Mouse (Mus musculus) embryo, embryonic 11 days (tissue): Measurements from ENCODE around the gene Calm2.

Experiments used
- DNase-seq: peaks from one replicate; pipeline ENCODE4 v3.0.0-alpha.2; 2015

The Calm2 gene

DNA sequence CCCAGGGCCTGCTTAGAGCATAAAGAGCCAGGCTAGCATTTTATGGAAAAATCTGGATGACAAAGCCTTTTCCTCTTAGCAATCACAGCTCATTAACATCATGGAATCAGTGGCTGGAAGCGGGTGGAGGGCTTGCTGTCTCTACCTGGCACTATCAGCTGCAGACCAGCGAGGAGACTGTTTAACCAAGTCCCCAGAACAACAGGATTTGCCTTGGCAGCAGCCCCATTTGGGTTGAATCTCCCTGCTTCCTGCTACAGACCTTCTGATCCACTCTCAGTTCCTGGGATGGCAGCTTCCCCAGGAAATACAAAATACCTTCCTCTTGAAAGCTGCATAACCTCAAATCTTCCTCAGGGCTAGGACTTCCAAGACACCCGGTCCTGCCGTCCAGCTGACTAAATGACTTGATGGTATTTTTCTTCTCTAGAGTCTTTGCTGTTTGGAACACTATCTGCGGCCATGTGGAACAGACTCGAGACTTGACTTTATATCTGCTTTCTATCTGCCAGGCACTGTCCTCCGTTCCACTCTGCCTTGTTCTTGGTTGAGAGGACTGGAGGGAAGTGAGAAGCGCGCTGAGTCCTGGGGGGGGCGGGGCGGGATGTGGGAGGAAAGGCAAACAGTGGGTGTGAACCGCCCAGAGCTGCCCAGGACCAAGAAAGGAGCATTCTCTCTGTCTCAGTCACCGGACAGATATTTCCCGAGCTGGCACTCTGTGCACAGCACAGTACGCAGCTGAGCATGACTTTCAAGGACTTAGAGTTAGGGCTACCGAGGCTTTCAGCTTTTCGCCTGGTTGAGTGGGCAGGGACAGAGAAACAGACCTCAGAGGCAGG, 12.4 kb upstream of the Calm2 start:
- peak; percentile 42 for DNase-seq

DNA sequence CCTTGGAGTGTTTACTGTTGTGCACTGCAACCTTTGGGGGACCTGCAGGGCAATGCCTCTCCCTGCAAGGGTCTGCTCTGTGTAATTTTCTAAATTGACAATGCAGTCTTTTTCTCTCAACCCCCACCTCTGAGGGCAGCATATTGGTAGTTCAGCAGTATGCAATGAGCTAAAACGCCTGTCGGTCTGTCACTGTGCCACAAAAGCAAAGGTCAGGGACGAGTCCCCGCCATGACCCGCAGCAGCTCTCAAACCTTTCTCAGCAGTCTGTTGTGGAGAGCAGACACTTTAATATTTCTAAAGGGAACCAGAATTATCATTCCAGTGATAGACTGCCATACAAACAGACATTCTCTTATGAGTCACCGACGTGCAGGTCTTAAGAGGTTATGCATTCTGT, 11.2 kb upstream of the Calm2 start:
- peak; percentile 17 for DNase-seq

DNA sequence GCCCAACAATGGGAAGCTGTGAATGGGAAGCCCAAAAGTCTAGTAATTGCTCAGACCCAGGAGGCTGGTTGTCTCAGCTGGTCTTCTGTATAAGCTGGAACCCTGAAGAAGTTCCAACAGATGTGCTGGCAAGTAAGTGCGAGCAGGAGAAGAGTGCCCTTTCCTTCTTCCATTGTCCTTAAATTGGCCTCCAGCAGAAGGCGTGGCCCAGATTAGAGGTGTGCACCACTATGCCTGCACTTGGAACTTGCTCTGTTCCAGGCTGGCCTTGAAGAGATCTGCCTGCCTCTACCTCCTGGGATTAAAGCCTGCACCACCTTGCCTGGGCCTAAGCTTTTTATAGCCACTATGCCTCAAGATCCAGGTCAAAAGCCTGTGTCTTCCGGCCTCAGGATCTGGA, 7.4 kb upstream of the Calm2 start:
- DNase-seq, result no peak

DNA sequence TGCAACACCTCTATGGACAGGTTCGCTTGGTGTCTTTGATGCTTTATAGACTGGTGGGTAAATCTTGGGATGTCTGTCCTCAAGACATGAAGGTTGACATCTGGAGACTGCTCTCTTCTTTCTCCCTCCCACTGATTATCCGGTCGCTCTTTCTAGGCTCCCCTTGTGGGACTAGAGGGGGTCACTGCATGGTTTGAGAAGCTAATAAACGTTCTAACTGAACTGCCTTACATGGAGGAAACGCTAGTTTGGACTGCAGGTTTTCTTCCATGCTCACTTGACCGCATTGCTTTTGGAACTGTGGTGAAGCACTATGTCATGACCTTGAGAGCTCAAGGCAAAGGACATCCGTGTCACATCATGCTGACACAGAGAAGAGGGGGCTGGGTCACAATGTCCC, 6.6 kb upstream of the Calm2 start:
- no peak for DNase-seq

DNA sequence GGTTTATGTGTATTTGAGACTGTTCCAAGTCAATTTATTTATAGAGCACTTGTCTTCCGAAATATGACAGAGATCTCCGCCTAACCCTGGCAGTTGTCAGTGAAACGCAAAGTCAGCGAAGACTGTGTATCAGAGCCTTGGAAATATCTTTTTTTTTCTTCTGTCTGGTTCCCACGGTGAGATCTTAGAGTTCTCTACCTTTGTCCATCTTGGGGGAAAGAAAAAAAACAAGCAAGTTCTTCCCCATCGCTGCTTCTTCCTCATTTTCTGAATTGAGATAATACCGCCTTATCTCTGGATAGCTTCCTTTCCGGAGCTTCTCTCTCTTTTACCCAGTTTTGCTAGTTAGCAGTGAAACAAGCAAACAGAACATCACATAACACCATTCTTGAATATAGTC, 2.1 kb upstream of the Calm2 start:
- DNase-seq, result no peak

DNA sequence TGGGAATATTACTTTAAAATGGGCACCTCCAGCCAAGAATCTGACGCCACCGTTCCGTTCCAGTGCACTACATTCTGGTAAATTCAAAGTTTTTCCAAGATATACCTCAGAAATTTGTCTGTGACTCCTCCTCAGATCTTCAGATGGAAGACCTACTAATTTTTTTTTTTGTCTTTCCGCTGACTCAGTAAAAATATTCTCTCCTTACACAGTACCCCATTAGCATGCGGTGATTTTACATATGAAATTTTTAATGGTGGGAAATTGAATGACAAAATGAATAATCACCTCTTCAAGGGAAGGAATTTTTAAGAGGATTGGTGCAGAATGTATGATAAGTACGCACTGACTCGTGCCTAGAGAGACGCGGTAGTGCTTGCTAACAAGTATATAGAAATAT, 1.6 kb upstream of the Calm2 start:
- DNase-seq, result no peak

DNA sequence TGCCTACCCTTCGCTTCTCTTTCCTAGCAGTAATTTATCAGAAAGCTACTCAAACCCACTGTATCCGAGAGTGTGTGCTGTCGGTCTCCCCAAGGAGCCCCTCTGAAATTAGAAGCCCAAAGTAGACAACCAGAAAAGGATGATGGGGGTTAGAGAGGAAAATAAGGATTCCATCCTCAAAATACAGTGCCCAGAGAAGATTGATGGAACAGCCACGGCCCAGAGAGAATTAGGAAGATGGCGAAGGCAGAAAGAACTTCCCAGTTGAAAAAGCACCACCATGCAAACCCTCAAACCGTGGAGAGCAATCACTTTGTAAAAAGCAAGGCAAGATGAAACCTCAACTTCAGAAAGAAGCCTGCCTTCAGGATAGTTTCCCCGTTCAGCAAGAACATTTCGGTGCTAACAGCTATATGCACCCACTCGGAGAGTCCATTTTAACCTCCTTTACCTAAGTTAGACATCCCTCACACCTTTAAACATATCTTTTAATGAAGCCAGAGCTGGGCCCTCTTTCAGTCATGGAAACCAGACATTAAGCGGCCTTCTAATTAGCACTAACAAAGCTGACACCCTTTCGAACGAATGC, 971 bp upstream of the Calm2 start:
- no peak for DNase-seq

DNA sequence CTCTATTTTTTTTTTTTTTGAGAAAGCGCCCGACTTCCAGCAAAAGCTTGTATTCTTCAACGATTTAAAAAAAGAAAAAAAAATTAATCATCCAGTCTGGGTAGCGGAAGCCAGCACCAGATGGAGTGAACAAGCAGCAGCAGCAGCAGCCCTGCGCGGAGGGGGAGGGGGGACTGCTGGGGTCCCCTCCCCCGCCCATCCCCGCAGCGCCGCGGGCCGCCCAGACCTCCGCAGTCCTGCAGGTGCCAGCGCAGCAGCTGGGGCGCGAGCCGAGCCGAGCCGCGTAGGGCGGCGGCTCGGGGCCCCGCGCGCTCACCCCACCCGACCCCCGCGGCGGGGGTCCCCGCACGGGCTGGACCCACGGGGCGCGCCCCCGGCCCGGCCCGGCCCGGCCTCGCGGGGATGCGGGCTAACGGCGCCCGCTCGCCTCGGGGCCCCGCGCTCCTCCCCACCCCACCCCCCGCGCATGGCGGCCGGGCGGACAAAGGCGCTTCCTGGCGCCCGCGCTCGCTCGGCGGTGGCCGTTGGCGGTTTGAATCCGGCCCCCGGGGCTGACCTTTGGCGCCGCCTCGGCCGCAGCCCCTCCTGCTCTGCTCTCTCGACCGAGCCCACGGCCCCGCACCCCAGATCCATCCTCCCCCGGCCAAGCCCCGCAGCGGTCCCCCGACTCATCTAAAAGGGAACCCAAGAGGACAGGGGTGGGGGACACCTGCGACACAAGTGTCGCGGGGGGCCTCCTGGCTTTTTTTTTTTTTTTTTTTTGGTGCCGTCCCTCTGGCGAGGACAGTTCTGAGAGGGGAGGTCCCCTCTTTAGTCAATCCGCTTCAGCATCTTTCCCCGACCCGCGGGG, 593 bp downstream of the Calm2 start:
- peak; percentile 89 for DNase-seq

DNA sequence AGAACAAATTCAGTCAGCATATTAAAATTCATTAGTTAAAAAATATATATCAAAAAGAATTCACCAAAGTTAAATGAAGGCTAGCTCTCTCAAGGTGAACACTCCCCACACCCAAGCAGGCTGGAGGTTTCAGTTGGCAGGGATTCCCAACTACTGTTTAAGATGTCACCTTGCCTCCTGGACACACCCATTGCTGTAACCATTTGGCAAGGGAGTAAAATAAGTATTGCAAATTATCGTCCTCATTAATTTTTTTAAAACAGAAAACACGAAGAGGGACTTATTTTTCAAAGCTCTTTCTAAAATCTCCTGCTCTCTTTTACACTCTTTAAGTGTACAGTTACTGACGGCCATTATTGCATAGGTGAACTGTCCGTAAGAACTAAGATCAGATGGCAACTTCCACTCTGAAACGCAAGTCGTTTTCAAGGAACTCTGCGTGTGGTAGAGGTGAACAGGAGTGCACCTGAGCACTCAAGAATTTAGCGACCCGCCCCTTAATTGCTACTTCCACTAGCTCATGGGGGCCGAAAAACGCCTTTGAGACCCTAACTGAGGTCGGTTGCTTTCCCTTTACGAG, 1.3 kb downstream of the Calm2 start:
- DNase-seq, result no peak

DNA sequence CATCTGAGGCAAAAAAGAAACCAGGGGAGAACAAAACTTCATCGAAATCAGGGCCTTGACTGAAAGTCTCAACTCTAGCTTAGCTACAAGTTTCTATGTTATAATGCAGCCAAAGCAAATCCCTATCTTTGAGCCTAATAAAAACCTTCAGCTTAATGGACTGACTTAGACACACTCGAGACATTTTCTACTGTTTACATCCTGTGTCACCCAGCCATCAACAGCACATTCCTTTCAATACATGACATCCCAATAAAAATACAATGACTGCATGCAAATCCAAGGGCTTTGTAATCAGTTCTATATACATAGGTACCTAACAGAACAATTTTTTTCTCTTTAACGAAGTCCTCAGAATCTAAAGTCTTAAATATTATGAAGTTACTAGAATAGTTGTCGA, 2.0 kb downstream of the Calm2 start:
- DNase-seq, result no peak

DNA sequence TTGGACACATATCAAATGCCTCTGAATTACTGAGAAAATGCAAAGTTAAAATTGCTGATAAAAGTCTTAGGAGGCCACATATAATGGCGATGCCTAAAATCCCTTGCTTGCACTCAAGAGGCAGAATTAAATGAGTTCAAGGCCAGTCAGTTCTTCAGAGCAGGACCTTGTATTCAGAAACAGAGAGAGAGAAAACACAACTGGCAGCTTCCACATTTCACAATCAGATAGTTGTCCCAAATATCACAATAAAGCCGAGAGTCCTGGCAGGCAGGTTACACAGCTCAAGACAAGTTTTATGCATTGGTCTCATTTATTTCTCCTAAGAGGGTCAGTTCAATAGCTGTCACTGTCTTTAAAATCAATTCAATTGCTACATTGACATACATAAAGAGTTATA, 5.2 kb downstream of the Calm2 start:
- no peak for DNase-seq

DNA sequence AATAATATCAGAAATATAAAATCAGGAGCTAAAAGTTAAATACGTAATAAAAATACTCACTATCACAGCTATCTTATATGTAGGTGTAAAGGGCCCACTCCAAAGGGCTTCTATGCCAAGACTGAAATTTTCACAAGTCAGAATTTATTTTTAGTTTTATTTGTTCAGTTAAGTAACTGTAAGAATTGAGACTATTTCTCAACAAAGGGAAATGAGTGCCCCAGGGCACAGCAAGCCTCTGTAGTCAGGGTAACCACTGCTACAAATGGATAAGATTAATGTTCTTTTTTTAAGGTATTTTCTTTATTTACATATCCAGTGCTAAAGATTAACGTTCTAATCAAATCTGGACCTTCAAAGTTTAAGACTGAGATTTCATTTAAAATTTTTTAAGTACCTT, 7.3 kb downstream of the Calm2 start:
- no peak for DNase-seq

DNA sequence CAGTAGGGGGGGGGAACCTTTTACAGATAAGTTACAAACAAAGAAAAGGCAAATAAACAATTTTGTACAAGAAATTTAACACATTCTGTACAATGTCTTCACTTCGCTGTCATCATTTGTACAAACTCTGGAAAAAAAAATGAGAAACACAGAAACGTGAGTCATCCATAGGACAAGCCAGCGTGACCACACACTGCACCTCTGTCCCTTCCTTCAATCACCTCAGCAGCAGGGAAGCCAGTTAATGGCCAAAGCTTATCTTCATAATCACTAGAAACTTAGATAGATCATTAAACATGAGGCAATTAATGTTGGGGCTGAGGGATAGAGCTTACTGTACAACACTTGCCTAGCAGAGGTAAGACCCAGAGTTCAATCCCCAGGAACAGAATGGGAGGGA, 12.8 kb downstream of the Calm2 start:
- no peak for DNase-seq

DNA sequence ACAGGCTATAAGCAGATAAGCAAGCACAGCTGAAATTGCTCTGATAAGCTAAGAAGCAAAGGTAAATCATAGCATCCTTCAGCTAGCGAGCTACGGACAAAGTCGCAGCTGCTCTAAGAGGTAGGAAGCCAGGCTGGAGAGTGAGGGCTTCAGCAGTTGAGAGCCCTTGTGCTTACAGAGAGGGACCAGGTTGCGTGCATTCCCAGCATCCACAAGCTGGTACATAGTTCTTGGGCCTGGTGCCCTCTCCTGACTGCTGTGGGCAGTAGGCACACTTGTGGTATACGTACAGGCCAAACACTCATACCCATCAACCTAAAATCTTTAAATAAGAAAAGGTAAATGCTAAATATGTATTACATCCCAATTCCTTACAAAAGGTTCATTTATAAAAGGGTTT, 14.0 kb downstream of the Calm2 start:
- DNase-seq, result no peak

DNA sequence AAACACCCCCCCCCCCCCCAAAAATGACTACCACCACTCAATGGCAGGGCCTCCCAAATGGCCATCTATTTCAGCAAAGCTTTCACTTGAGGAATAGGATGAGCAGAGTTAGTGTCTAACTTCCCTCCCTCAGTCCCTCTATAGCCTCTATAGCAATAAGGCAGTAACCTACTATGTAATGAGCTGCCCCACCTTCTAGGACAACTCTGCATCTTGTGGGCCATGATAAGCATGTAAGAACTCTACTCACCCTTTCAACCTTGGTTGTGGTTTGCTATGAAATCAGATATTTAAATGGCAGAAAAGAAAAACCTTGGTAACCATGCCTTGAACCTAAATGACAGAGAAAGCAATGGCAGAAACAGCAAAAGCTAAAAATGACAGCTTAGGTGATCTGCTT, 14.4 kb downstream of the Calm2 start:
- DNase-seq, result no peak

DNA sequence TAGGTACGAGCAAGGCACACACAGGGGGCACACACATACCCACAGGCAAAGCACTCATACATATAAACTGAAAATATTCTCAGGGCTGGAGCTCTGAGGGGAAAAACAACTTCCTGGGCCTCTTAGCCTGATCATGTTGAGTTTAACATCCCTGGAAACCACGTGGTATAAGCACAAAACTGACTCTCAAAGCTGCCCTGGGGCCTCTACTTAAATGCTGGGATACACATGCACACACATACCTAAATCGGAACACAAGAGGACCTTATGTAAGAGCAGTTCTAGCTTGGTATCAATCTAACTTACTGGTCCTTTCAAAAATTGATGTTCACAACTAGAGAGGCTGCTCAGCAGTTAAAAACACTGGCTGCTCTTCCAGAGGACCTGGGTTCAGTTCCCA, 17.3 kb downstream of the Calm2 start:
- no peak for DNase-seq

DNA sequence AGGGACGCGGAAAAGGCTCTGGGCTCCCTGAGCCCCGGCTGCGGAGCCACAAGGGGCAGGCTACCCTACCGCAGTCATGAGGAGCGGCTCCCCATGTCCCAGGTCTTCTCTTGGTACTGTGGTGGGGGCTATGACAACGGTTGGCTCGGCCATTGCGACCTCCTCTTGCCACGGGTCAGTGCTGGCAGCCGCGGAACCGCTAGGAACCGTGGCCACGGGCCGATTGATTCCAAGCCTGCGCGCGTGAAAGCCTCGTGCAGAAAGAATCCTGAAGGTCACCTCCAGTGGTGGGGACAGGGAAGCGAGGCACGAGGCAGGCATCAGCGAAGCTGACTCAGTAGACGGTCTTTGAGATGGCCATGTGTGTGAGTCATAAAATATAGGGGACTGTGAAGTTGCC, 19.2 kb downstream of the Calm2 start, which contains the start of gene Stpg4:
Stpg4 (minus strand) TSS at position 231 of the 400 bp plus-strand sequence.
- DNase-seq, result no peak

DNA sequence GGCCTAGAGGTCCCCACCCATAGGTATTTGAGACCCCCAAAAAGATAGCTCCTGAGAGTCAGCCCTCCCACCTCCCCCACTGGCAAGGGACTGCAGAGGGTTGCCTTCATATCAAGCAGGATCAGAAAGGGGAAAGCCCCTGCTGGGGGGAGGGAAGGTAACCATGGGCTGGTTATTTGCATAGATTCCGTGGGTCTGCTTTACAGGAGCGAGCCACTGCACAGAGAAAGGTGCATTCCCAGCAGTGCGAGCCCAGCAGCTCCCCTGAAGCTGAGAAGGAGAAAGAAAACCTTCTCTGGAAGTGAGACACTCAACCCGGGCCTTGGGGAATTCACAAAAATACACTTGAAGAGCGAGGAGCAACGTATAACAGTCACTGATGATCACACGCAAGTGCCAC, 28.7 kb downstream of the Calm2 start:
- DNase-seq, result no peak

DNA sequence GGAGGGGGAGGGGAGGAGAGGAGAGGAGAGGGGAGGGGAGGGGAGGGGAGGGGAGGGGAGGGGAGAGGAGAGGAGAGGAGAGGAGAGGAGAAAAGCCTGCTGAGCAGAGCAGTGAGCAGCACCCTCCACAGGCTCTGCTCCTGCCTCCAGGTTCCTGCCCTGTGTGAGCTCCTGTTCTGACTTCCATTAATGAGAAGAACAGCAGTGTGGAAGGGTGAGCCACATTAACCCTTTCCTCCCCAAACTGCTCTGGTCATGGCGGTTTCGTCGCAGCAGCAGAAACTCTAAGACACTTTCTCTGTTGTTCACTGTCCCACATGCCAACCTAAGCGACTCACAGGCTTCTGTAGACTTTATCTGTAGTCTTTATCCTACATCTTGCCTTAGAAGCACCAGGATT, 40.1 kb downstream of the Calm2 start:
- DNase-seq, result no peak

DNA sequence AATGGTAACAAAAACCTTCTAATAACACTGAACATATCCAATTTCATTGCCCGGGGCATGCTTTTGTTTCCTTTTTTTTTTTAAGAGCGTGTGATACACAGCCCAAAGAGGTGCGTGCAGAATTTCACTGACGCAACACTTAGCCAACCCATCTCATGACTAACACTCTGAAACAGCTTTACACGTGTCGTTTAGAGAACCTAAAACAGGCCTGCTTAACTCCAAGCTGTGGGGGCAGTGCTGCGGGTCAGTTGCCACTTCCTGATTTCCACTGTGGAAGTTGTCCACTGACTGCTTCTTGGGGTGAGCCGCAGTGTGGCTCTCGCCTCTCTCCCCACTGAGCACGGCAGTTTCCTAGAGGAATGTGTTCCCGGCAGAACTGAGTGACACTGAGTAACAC, 41.2 kb downstream of the Calm2 start:
- no peak for DNase-seq

DNA sequence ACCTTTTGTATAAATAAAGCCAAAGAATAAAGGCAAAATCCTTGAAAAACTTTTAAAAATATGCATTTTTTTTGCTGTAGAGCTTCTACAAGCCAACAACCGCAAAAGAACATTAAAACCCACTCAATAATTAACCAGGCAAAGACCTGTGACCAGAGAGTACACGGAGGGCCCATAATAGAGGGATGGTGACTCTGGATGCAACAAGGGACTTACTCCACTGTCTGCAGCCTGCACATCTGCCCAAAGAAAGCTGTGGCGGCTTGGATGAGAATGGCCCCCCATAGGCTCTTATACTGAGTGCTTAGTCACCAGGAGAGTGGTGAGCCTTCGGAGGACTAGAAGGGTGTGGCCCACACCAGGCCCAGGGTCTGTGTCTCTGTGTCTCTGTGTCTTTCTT, 43.3 kb downstream of the Calm2 start:
- no peak for DNase-seq

DNA sequence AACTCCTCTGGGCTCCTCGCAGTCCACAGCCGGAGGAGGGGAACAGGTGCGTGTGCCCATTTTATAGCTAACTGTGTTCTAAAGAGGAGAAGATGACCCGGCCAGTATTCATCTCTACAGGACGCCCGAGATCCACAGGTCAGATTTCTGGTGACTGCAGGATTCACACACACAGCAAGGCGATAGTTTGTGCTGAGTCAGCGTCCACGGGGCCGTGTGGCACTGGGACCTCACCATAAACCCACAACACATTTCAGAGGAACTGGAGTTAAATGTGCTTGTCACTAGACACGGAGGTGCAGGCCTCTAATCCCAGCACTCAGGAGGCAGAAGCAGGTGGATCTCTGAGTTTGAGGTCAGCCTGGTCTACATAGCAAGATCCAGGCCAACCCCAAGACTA, 44.3 kb downstream of the Calm2 start:
- DNase-seq, result no peak

DNA sequence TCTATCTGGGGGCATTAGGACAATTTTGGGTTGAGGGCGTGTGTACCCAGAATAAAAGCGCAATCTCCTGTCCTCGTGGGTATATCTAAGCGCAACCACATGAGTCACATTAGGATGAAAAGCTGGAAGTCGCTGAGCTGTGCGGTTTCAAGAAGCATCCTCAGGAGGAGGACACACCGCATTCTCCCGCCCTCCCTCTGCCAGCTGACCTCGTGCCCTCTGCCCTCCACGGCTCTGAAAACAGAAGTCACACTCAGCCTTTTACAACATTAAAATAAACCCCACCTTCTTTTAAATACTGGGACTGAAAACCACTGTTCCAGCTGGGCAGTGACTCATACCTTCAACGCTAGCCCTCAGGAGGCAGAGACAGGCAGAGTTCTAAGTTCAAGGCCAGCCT, 49.6 kb downstream of the Calm2 start:
- DNase-seq, result no peak

DNA sequence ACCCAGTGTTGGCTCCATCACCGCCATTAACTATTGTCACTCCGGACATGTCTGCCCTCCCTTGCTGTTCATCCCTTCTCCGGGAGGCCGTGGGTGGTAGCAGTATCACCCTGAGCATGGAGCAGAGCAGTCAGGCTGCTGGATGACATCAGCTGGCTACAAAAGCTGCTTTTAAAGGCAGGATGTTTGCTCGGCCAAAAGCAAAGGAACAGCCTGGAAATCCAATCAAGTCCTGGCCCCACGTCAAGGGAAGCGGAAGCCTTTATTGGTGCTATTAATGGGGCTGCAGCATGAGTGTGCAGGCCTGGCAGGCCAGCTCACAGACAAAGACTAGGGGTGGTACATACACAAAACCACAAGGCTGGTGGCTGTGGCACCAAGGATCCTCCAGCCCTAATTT, 55.5 kb downstream of the Calm2 start:
- no peak for DNase-seq
